Mouse (Mus musculus): ENCODE measurements around the gene Adamtsl2. TPM values are rescaled to one million over a fixed set of nuclear protein-coding genes. Genes with fewer than 3 reads are reported as not detected.
A peak's percentile ranks its signal among the peaks of the same experiment; 100 is the strongest.

Adamtsl2 gene
- polyA plus RNA-seq, 2 experiments, result 9.3 to 16.1 TPM

- no peak for TF ChIP-seq POLR2A (IDR thresholded peaks at IDR 0.05; ENCODE audit: borderline replicate concordance, extremely low read depth, insufficient read depth, insufficient read length)
- Histone ChIP-seq H3K9me3 (ENCODE audit: control insufficient read depth, low read length) (no peaks in the 10 kb centered on the region), H3K36me3 (ENCODE audit: control insufficient read depth, insufficient read depth, low read length) (no peaks in the 10 kb centered on the region), H3K9ac (ENCODE audit: low read depth, low read length, severe bottlenecking) (peak within 1 kb of the TSS; percentile 43; the same call in 1 of the 2 replicates), H3K27me3 (ENCODE audit: control insufficient read depth, insufficient read depth, low read length) (peaks cover 8% of the 10 kb centered on the region; the same call in 1 of the 2 replicates), H3K4me2 (replicated peaks; ENCODE audit: low read depth, low read length, severe bottlenecking) (peak within 1 kb of the TSS; percentile 91), H3K4me1 (ENCODE audit: control insufficient read depth, insufficient read depth, low read length) (no peaks in the 10 kb centered on the region), H3K4me3 (replicated peaks; ENCODE audit: low read length) (peak within 1 kb of the TSS; percentile 38), H3K27ac (replicated peaks; ENCODE audit: low read depth, low read length) (no peak within 1 kb of the TSS)
- DNase-seq (ENCODE audit: low spot score), result peak; percentile 76
- under 1% methylated on average over 27 of the region's 62 CpGs for WGBS
- ATAC-seq (ENCODE audit: low FRiP score, low read depth), result peak; percentile 57; the same call in 1 of the 2 replicates
Observed at GRCm38 (mm10) chr2:27141950-27142693, 62.9 kb downstream of the Adamtsl2 start, which contains the start of gene Fam163b. Gene Fam163b (minus strand): TSS chr2:27142491.

GRCm38 (mm10) chr2:27144957-27145356 is 65.8 kb downstream of the Adamtsl2 start:
- TF ChIP-seq POLR2A (IDR thresholded peaks at IDR 0.05; ENCODE audit: borderline replicate concordance, extremely low read depth, insufficient read depth, insufficient read length), result no peak
- no peak for DNase-seq (ENCODE audit: low spot score)
- Histone ChIP-seq H3K4me3 (replicated peaks; ENCODE audit: low read length) (no peak overlapping the region), H3K4me1 (ENCODE audit: control insufficient read depth, insufficient read depth, low read length) (no peaks in the 10 kb centered on the region), H3K9ac (ENCODE audit: low read depth, low read length, severe bottlenecking) (no peak overlapping the region), H3K27ac (replicated peaks; ENCODE audit: low read depth, low read length) (no peak overlapping the region), H3K36me3 (ENCODE audit: control insufficient read depth, insufficient read depth, low read length) (no peaks in the 10 kb centered on the region), H3K4me2 (replicated peaks; ENCODE audit: low read depth, low read length, severe bottlenecking) (no peak overlapping the region), H3K9me3 (ENCODE audit: control insufficient read depth, low read length) (no peaks in the 10 kb centered on the region), H3K27me3 (ENCODE audit: control insufficient read depth, insufficient read depth, low read length) (peaks cover 8% of the 10 kb centered on the region; the same call in 1 of the 2 replicates)
- WGBS, result 43% methylated on average over 2 of the region's 2 CpGs
- no peak for ATAC-seq (ENCODE audit: low FRiP score, low read depth)

GRCm38 (mm10) chr2:27146840-27147239 is 67.7 kb downstream of the Adamtsl2 start:
- H3K9ac ChIP-seq (ENCODE audit: low read depth, low read length, severe bottlenecking), result no peak overlapping the region
- H3K36me3 ChIP-seq (ENCODE audit: control insufficient read depth, insufficient read depth, low read length), result no peaks in the 10 kb centered on the region
- no peaks in the 10 kb centered on the region for H3K9me3 ChIP-seq (ENCODE audit: control insufficient read depth, low read length)
- H3K4me1 ChIP-seq (ENCODE audit: control insufficient read depth, insufficient read depth, low read length), result no peaks in the 10 kb centered on the region
- no peak overlapping the region for H3K27ac ChIP-seq (replicated peaks; ENCODE audit: low read depth, low read length)
- no peaks in the 10 kb centered on the region for H3K27me3 ChIP-seq (ENCODE audit: control insufficient read depth, insufficient read depth, low read length)
- WGBS, result 81% methylated on average over 6 of the region's 6 CpGs
- DNase-seq (ENCODE audit: low spot score) (no peak), ATAC-seq (ENCODE audit: low FRiP score, low read depth) (no peak)
- H3K4me3 ChIP-seq (replicated peaks; ENCODE audit: low read length), result no peak overlapping the region
- H3K4me2 ChIP-seq (replicated peaks; ENCODE audit: low read depth, low read length, severe bottlenecking), result no peak overlapping the region
- no peak for TF ChIP-seq POLR2A (IDR thresholded peaks at IDR 0.05; ENCODE audit: borderline replicate concordance, extremely low read depth, insufficient read depth, insufficient read length)

GRCm38 (mm10) chr2:27149457-27149856 is 70.3 kb downstream of the Adamtsl2 start:
- no peak overlapping the region for H3K9ac ChIP-seq (ENCODE audit: low read depth, low read length, severe bottlenecking)
- ATAC-seq (ENCODE audit: low FRiP score, low read depth) (no peak), DNase-seq (ENCODE audit: low spot score) (no peak)
- no peak overlapping the region for H3K4me2 ChIP-seq (replicated peaks; ENCODE audit: low read depth, low read length, severe bottlenecking)
- no peaks in the 10 kb centered on the region for H3K9me3 ChIP-seq (ENCODE audit: control insufficient read depth, low read length)
- TF ChIP-seq POLR2A (IDR thresholded peaks at IDR 0.05; ENCODE audit: borderline replicate concordance, extremely low read depth, insufficient read depth, insufficient read length), result no peak
- no peak overlapping the region for H3K27ac ChIP-seq (replicated peaks; ENCODE audit: low read depth, low read length)
- 3% methylated on average over 2 of the region's 2 CpGs for WGBS
- no peak overlapping the region for H3K4me3 ChIP-seq (replicated peaks; ENCODE audit: low read length)
- H3K27me3 ChIP-seq (ENCODE audit: control insufficient read depth, insufficient read depth, low read length), result no peaks in the 10 kb centered on the region
- H3K4me1 ChIP-seq (ENCODE audit: control insufficient read depth, insufficient read depth, low read length), result no peaks in the 10 kb centered on the region
- no peaks in the 10 kb centered on the region for H3K36me3 ChIP-seq (ENCODE audit: control insufficient read depth, insufficient read depth, low read length)

- H3K27ac ChIP-seq (replicated peaks; ENCODE audit: low read depth, low read length), result no peak overlapping the region
- WGBS, result 81% methylated on average over 10 of the region's 10 CpGs
Observed at GRCm38 (mm10) chr2:27154466-27155185, 75.4 kb downstream of the Adamtsl2 start.

More at GRCm38 (mm10) chr2:27154466-27155185, 75.4 kb downstream of the Adamtsl2 start:
- no peak overlapping the region for H3K4me3 ChIP-seq (replicated peaks; ENCODE audit: low read length)
- H3K9me3 ChIP-seq (ENCODE audit: control insufficient read depth, low read length), result no peaks in the 10 kb centered on the region
- ATAC-seq (ENCODE audit: low FRiP score, low read depth) (no peak), DNase-seq (ENCODE audit: low spot score) (no peak)
- H3K4me1 ChIP-seq (ENCODE audit: control insufficient read depth, insufficient read depth, low read length), result no peaks in the 10 kb centered on the region
- H3K4me2 ChIP-seq (replicated peaks; ENCODE audit: low read depth, low read length, severe bottlenecking), result no peak overlapping the region
- H3K27me3 ChIP-seq (ENCODE audit: control insufficient read depth, insufficient read depth, low read length), result no peaks in the 10 kb centered on the region
- no peak overlapping the region for H3K9ac ChIP-seq (ENCODE audit: low read depth, low read length, severe bottlenecking)
- no peaks in the 10 kb centered on the region for H3K36me3 ChIP-seq (ENCODE audit: control insufficient read depth, insufficient read depth, low read length)
- TF ChIP-seq POLR2A (IDR thresholded peaks at IDR 0.05; ENCODE audit: borderline replicate concordance, extremely low read depth, insufficient read depth, insufficient read length), result no peak

Measured in limb, embryonic 14.5 days (tissue).